Mouse (Mus musculus): Measurements from ENCODE around the gene Htr1a.

Htr1a gene

DNA sequence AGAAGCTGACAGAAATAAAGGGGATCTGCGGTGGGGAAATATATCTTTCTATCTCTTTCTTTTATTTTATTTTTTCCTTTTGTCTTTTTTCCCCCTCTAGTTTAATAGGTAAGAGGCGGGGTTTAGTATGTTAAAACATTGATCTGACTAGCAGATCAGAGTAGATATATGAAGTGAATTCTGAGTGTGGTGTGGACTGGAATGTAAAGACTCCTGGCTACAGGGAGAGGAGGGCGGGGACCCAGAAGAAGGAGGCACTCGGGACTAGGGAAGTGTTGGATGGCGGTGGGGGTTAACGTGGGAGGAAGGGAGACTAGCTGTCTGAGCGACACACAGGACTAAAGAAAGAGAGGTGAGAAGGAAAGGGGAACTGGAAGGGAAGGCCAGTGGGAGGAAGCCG is at the start of gene Htr1a:
Gene Htr1a (plus strand): TSS at position 301 of the 400 bp plus-strand sequence.
- DNase-seq (ENCODE audit: low spot score in 2 of 2): no peak

GRCm38 (mm10) chr13:105411535-105412326 is 31.7 kb upstream of the Htr1a start:
- no peak for DNase-seq (ENCODE audit: low spot score in 2 of 2)

DNA sequence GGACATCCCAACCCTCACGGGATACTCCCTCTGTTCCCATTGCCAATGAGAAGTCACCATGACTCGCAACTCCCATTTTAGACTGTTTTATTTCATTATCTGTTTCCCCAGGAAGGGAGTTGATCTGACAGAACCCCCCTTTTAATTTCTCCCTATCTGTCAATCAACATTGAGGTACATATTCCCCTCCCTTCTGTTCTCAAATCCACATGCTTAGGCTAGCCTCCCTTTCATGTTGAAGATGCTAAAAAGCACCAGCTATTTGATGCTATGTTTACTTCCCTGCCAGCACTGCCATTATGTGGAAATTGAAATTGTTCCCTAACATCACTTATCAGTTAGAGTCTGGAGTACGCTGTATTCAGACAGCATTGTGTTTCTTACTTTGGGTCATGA is 31.1 kb upstream of the Htr1a start:
- DNase-seq (ENCODE audit: low spot score in 2 of 2): no peak

DNA sequence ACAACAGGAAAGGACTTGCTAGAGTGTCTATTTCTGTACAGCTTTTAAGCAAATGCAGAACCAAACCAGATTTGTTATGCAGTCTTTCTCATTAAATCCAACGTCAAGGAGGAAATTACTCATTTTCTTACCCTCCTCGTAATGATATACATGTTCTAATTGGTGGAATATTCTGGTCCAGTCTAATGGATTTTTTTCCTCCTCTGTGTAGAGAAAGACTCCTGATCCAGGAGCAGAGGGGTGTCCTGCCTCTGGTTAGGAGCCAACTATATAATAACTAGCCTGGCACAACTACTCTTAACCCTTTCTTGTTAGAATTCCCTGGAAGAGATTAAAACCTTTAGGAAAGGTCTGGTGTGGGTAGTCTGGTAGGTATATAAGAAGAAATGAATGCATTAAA is 10.3 kb upstream of the Htr1a start:
- DNase-seq (ENCODE audit: low spot score in 2 of 2): no peak

DNA sequence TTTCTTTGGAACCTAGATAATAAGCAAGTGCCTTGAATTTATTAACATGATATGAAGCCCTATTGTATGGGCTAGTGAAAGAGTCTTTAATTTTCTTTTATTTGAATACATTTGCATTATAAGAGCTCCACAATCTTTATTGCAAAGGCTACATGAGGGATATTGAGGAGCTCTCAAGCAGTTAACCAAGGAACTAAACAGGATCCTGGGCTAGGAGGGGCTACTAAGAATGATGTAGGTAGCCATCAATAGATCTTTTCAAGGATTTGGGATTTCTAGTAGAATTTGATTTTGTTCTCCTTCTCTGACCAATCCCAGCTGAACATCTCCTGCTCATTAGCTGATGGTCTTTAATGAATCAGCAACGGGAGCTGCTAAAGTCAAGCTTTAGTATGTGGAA is 9.8 kb upstream of the Htr1a start:
- DNase-seq (ENCODE audit: low spot score in 2 of 2): no peak

DNA sequence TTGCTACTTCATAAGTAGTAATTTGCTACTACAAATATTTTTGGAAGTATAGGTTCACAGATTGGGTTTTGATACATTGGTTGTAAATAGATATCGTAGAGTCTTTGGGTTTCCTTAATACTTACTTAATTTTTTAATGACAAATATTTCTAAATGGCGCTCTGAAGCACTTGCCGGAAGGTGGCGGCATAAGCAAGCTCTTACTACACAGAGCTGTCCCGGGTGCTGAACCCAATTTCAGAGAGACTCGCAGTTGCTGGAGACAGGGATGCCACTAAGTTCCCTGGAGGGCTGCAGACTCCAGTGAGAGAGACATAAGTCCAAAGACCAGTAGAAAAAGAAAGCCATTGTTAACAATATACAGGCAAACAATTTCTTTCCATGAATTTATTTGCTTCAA is 863 bp upstream of the Htr1a start:
- DNase-seq (ENCODE audit: low spot score in 2 of 2): peak in 1 of 2 experiments; percentile 10

DNA sequence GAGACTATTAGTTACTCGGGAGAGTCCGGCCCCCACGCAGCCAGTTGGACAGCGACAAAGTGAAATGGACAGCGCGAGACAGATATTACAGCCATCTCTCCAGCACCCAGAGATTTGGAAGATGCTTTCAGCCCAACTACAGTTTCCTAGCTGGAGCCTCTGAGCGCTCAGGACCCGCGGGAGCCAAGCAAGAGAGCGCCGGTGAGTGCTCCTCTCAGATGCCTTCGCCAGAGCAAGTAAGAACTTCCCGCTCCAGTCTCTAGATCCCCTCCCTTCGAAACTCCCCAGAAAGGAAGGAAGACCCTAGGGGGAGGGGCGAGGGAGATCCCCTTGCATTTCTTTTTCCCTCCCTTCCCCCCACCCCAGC is 415 bp downstream of the Htr1a start:
- DNase-seq (ENCODE audit: low spot score in 2 of 2): no peak

DNA sequence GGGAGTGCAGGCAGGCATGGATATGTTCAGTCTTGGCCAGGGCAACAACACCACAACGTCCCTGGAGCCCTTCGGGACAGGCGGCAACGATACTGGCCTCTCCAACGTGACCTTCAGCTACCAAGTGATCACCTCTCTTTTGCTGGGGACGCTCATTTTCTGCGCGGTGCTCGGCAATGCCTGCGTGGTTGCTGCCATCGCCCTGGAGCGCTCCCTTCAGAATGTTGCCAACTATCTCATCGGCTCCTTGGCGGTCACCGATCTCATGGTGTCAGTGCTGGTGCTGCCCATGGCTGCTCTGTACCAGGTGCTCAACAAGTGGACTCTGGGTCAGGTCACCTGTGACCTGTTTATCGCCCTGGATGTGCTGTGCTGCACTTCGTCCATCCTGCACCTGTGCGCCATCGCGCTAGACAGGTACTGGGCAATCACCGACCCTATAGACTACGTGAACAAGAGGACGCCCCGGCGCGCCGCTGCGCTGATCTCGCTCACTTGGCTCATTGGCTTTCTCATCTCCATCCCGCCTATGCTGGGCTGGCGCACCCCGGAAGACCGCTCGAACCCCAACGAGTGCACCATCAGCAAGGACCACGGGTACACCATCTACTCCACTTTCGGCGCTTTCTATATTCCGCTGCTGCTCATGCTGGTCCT is 927 bp downstream of the Htr1a start:
- DNase-seq (ENCODE audit: low spot score in 2 of 2): no peak

DNA sequence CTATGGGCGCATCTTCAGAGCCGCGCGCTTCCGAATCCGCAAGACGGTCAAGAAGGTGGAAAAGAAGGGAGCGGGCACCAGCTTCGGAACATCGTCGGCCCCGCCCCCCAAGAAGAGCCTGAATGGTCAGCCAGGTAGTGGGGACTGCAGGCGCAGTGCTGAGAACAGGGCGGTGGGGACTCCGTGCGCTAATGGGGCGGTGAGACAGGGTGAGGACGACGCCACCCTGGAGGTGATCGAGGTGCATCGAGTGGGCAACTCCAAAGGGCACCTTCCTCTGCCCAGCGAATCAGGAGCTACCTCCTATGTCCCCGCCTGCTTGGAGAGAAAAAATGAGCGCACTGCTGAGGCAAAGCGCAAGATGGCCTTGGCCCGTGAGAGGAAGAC is 1.4 kb downstream of the Htr1a start:
- DNase-seq (ENCODE audit: low spot score in 2 of 2): no peak

DNA sequence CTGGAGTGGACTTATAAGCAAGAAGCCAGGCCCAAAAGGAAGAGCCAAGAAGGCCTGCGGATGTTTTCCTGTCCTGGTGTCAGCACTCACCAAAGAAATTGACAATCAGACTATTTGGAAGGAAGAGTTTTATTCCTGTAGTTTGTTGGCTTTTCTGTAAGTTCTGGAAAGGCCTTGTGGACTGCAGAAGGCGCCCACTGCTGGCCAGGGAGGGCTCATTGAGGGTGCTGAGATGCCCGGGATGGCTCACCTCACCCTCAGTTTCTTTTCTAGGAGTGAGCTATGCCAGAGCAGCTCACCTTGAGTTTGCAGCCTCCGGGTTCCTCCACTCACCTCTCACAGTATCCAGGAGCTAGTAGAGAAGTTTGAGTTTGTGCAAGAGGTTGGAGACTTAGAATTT is 2.8 kb downstream of the Htr1a start:
- no peak for DNase-seq (ENCODE audit: low spot score in 2 of 2)

DNA sequence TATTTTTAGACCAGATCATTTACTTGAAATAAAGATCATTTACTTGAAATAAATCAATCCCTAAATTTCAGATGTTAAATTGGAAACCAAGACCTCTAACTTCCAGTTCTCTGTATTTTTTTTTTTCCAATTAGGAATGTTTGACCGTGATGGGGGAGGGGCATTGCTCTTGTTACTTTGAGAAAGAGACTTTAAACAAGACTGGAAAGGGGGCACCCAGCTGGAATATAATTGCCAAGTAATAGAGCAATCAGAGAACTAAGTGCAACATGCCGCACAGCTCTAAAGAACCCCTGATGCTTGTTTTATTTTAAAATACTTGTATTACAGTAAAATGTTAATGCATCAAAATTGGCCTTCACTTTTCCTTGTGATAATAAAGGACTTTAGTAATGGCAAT is 4.3 kb downstream of the Htr1a start:
- DNase-seq (ENCODE audit: low spot score in 2 of 2): no peak

- DNase-seq (ENCODE audit: low spot score in 2 of 2): no peak
Observed at GRCm38 (mm10) chr13:105451536-105451935, 8.1 kb downstream of the Htr1a start.

Measured in thymus, postnatal 10 days (tissue).